In the genomic region with DNA sequence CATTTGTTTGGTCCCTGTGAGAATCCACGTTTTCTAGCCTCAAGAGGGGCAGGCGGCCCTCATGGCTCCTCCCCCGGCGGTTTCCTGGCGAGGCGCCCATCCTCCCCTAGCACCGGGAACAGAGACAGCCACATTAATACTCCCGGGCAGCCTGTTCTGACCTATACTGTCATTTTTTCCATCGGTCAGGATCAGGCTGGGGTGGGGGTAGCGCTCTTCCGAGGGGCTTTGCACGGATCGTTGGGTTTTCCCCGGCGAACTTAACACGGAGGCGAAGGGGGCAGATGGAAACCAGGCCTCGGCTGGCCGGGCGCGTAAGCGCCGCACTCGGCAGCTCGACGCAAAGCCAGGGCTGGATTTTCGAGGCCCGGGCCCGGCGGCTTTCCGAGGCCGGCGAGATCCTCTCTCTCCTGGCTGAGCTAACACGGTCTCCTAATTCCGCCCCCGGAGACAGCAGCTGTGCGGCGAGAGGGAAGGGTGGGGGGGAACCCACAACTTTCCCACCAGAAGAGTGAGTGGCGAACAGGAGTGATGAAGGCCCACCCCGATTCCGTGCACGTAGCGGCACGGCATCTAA, we compare ENCODE assay signal across 8 mouse cellular contexts. TPM values are rescaled to one million over a fixed set of nuclear protein-coding genes. Genes with fewer than 3 reads are reported as not detected.
A peak's percentile ranks its signal among the peaks of the same experiment; 100 is the strongest.
DNase-seq lines count a peak whose midpoint lies in the region; ATAC-seq lines count a peak whose summit lies in the region.

No protein-coding gene starts in this region.

- ATAC-seq in forebrain, embryonic 13.5 days, result peak; percentile 62

- no peaks in the 10 kb centered on the region for H3K36me3 ChIP-seq in forebrain, embryonic 13.5 days (ENCODE audit: poor library complexity, severe bottlenecking)
- H3K36me3 ChIP-seq in megakaryocyte, embryonic 14.5 days (replicated peaks; ENCODE audit: low read length), result no peaks in the 10 kb centered on the region

- peak overlapping the region; percentile 51 for H3K9ac ChIP-seq in forebrain, embryonic 13.5 days

- peak overlapping the region; percentile 28 for H3K4me3 ChIP-seq in forebrain, embryonic 13.5 days
- H3K4me3 ChIP-seq in megakaryocyte, embryonic 14.5 days (replicated peaks), result peak overlapping the region; percentile 92

- H3K4me1 ChIP-seq in forebrain, embryonic 13.5 days, result peaks cover 36% of the 10 kb centered on the region
- peaks cover 38% of the 10 kb centered on the region for H3K4me1 ChIP-seq in megakaryocyte, embryonic 14.5 days

- peak; percentile 24 for DNase-seq in cerebellum, adult 9-11 months
- no peak for DNase-seq in cerebellum, adult 8-10 months
- peak; percentile 79 to 90 for DNase-seq in adrenal gland, adult (ENCODE audit: inconsistent age in 2 of 2, low spot score in 1 of 2)
- peak; percentile 58 for DNase-seq in heart, postnatal 25 days (ENCODE audit: low spot score)
- peak; percentile 51 to 62 for DNase-seq in left cerebral cortex, postnatal 25 days (ENCODE audit: low spot score in 2 of 2)
- DNase-seq in spleen, postnatal 4 days (ENCODE audit: low spot score in 2 of 2), result peak; percentile 28 to 66

- H3K9me3 ChIP-seq in forebrain, embryonic 13.5 days (replicated peaks), result no peaks in the 10 kb centered on the region
- H3K9me3 ChIP-seq in megakaryocyte, embryonic 14.5 days, result peaks cover 22% of the 10 kb centered on the region

- peak overlapping the region; percentile 49 for H3K27ac ChIP-seq in forebrain, embryonic 13.5 days

- 8% methylated on average over 43 of the region's 44 CpGs for WGBS in forebrain, embryonic 13.5 days

- peak overlapping the region; percentile 65 for H3K4me2 ChIP-seq in forebrain, embryonic 13.5 days

- H3K27me3 ChIP-seq in forebrain, embryonic 13.5 days, result peaks cover 73% of the 10 kb centered on the region
- peaks cover 66% of the 10 kb centered on the region for H3K27me3 ChIP-seq in megakaryocyte, embryonic 14.5 days (replicated peaks)

- intact Hi-C loops in heart, postnatal 25 days (cut with DNase I), result loop anchor here (5.0 to 10.0 kb wide), 3 partner anchors 94 to 524 kb away; no protein-coding TSS in a partner anchor
- intact Hi-C loops in left cerebral cortex, postnatal 25 days (cut with DNase I), result loop anchor here (2.0 to 10.0 kb wide), 5 partner anchors 70 to 354 kb away; no protein-coding TSS in a partner anchor

RNA-seq across cellular contexts. Expression of gene Bcor, which starts 1.8 kb away (rescaled TPM):
- polyA plus RNA-seq in forebrain, embryonic 13.5 days (2015; fragmentation: Nextera tagmentation; extraction: Ambion mirVana), result 16.2 and 18.8 TPM in 2 replicates
- 10 to 100 TPM; 22.0 to 22.7 TPM for total RNA-seq in heart, postnatal 25 days (2021)
- total RNA-seq in left cerebral cortex, postnatal 25 days (2021), result 10 to 100 TPM; 31.3 to 35.8 TPM
- polyA plus RNA-seq in megakaryocyte, embryonic 14.5 days (2012; ENCODE audit: insufficient read depth, low replicate concordance), result 11.1 and 15.0 TPM in 2 replicates
